Mouse (Mus musculus): Measurements from ENCODE around the gene Tnrc18. TPM values are rescaled to one million over a fixed set of nuclear protein-coding genes. Genes with fewer than 3 reads are reported as not detected.

Tnrc18 gene
- polyA plus RNA-seq, 1 experiment from 2014 or later, result 18.2 TPM

GRCm38 (mm10) chr5:142824091-142824490, 6.6 kb upstream of the Tnrc18 start:
- H3K9ac ChIP-seq (replicated peaks; ENCODE audit: low read length), result peak overlapping the region; percentile 98; the same call in 1 of the 2 replicates
- H3K9me3 ChIP-seq (ENCODE audit: low read length), result no peaks in the 10 kb centered on the region
- 20% methylated on average over 6 of the region's 6 CpGs for WGBS
- H3K27ac ChIP-seq (ENCODE audit: low read length), result peak overlapping the region; percentile 100
- ATAC-seq (ENCODE audit: low FRiP score, low TSS enrichment), result no peak
- H3K36me3 ChIP-seq (ENCODE audit: insufficient read depth, low read length), result no peaks in the 10 kb centered on the region
- peak overlapping the region; percentile 87 for H3K4me2 ChIP-seq (replicated peaks; ENCODE audit: low read depth, low read length)
- no peaks in the 10 kb centered on the region for H3K27me3 ChIP-seq (ENCODE audit: insufficient read depth, low read length)
- peak overlapping the region; percentile 74 for H3K4me3 ChIP-seq (ENCODE audit: low read length)
- peaks cover 33% of the 10 kb centered on the region for H3K4me1 ChIP-seq (ENCODE audit: insufficient read depth, low read length)

- WGBS, result 10% methylated on average over 31 of the region's 31 CpGs
- ATAC-seq (ENCODE audit: low FRiP score, low TSS enrichment), result peak; percentile 55
- Histone ChIP-seq H3K36me3 (ENCODE audit: insufficient read depth, low read length) (no peaks in the 10 kb centered on the region), H3K4me1 (ENCODE audit: insufficient read depth, low read length) (peaks cover 33% of the 10 kb centered on the region), H3K27ac (ENCODE audit: low read length) (peak overlapping the region; percentile 100), H3K9me3 (ENCODE audit: low read length) (no peaks in the 10 kb centered on the region), H3K9ac (replicated peaks; ENCODE audit: low read length) (peak overlapping the region; percentile 98), H3K4me3 (ENCODE audit: low read length) (peak overlapping the region; percentile 74), H3K4me2 (replicated peaks; ENCODE audit: low read depth, low read length) (peak overlapping the region; percentile 87), H3K27me3 (ENCODE audit: insufficient read depth, low read length) (no peaks in the 10 kb centered on the region)
Measured at GRCm38 (mm10) chr5:142823096-142824062, 5.9 kb upstream of the Tnrc18 start.

- no peaks in the 10 kb centered on the region for H3K36me3 ChIP-seq (ENCODE audit: insufficient read depth, low read length)
- H3K4me3 ChIP-seq (ENCODE audit: low read length), result peak overlapping the region; percentile 74
- H3K27ac ChIP-seq (ENCODE audit: low read length), result peak overlapping the region; percentile 100
- under 1% methylated on average over 36 of the region's 36 CpGs for WGBS
- peak overlapping the region; percentile 98 for H3K9ac ChIP-seq (replicated peaks; ENCODE audit: low read length)
- H3K9me3 ChIP-seq (ENCODE audit: low read length), result no peaks in the 10 kb centered on the region
- ATAC-seq (ENCODE audit: low FRiP score, low TSS enrichment), result no peak
- no peaks in the 10 kb centered on the region for H3K27me3 ChIP-seq (ENCODE audit: insufficient read depth, low read length)
- H3K4me1 ChIP-seq (ENCODE audit: insufficient read depth, low read length), result peaks cover 33% of the 10 kb centered on the region
- H3K4me2 ChIP-seq (replicated peaks; ENCODE audit: low read depth, low read length), result peak overlapping the region; percentile 87
Measured at GRCm38 (mm10) chr5:142822286-142823095, 5.0 kb upstream of the Tnrc18 start.

GRCm38 (mm10) chr5:142821974-142822285, 4.5 kb upstream of the Tnrc18 start:
- Histone ChIP-seq H3K9me3 (ENCODE audit: low read length) (no peaks in the 10 kb centered on the region), H3K27ac (ENCODE audit: low read length) (peak overlapping the region; percentile 100), H3K4me1 (ENCODE audit: insufficient read depth, low read length) (peaks cover 33% of the 10 kb centered on the region), H3K36me3 (ENCODE audit: insufficient read depth, low read length) (no peaks in the 10 kb centered on the region), H3K4me2 (replicated peaks; ENCODE audit: low read depth, low read length) (peak overlapping the region; percentile 87), H3K27me3 (ENCODE audit: insufficient read depth, low read length) (no peaks in the 10 kb centered on the region), H3K4me3 (ENCODE audit: low read length) (peak overlapping the region; percentile 74), H3K9ac (replicated peaks; ENCODE audit: low read length) (peak overlapping the region; percentile 98)
- ATAC-seq (ENCODE audit: low FRiP score, low TSS enrichment), result no peak
- WGBS, result under 1% methylated on average over 9 of the region's 9 CpGs

- H3K4me2 ChIP-seq (replicated peaks; ENCODE audit: low read depth, low read length), result peak overlapping the region; percentile 87
- H3K9me3 ChIP-seq (ENCODE audit: low read length), result no peaks in the 10 kb centered on the region
- H3K27ac ChIP-seq (ENCODE audit: low read length), result peak overlapping the region; percentile 100
- no peaks in the 10 kb centered on the region for H3K36me3 ChIP-seq (ENCODE audit: insufficient read depth, low read length)
- H3K27me3 ChIP-seq (ENCODE audit: insufficient read depth, low read length), result no peaks in the 10 kb centered on the region
- H3K4me3 ChIP-seq (ENCODE audit: low read length), result peak overlapping the region; percentile 74
- ATAC-seq (ENCODE audit: low FRiP score, low TSS enrichment), result peak; percentile 64
- H3K4me1 ChIP-seq (ENCODE audit: insufficient read depth, low read length), result peaks cover 33% of the 10 kb centered on the region
- WGBS, result under 1% methylated on average over 36 of the region's 36 CpGs
- peak overlapping the region; percentile 98 for H3K9ac ChIP-seq (replicated peaks; ENCODE audit: low read length)
Measured at GRCm38 (mm10) chr5:142821266-142821973, 4.0 kb upstream of the Tnrc18 start.

- under 1% methylated on average over 53 of the region's 53 CpGs for WGBS
Measured at GRCm38 (mm10) chr5:142820276-142821265, 3.1 kb upstream of the Tnrc18 start.

GRCm38 (mm10) chr5:142819385-142820275, 2.2 kb upstream of the Tnrc18 start:
- Histone ChIP-seq H3K27ac (ENCODE audit: low read length) (peak overlapping the region; percentile 100), H3K36me3 (ENCODE audit: insufficient read depth, low read length) (no peaks in the 10 kb centered on the region), H3K27me3 (ENCODE audit: insufficient read depth, low read length) (no peaks in the 10 kb centered on the region), H3K4me3 (ENCODE audit: low read length) (peak overlapping the region; percentile 74), H3K9me3 (ENCODE audit: low read length) (no peaks in the 10 kb centered on the region), H3K4me1 (ENCODE audit: insufficient read depth, low read length) (peaks cover 21% of the 10 kb centered on the region), H3K4me2 (replicated peaks; ENCODE audit: low read depth, low read length) (peak overlapping the region; percentile 87), H3K9ac (replicated peaks; ENCODE audit: low read length) (peak overlapping the region; percentile 98)
- ATAC-seq (ENCODE audit: low FRiP score, low TSS enrichment), result no peak
- whole genome bisulfite sequencing, result 0% methylated on average over 36 of the region's 36 CpGs

More at GRCm38 (mm10) chr5:142820276-142821265, 3.1 kb upstream of the Tnrc18 start:
- Histone ChIP-seq H3K9ac (replicated peaks; ENCODE audit: low read length) (peak overlapping the region; percentile 98), H3K4me3 (ENCODE audit: low read length) (peak overlapping the region; percentile 74), H3K4me1 (ENCODE audit: insufficient read depth, low read length) (peaks cover 31% of the 10 kb centered on the region), H3K27ac (ENCODE audit: low read length) (peak overlapping the region; percentile 100), H3K27me3 (ENCODE audit: insufficient read depth, low read length) (no peaks in the 10 kb centered on the region), H3K4me2 (replicated peaks; ENCODE audit: low read depth, low read length) (peak overlapping the region; percentile 87), H3K9me3 (ENCODE audit: low read length) (no peaks in the 10 kb centered on the region), H3K36me3 (ENCODE audit: insufficient read depth, low read length) (no peaks in the 10 kb centered on the region)
- no peak for ATAC-seq (ENCODE audit: low FRiP score, low TSS enrichment)

Data from kidney, embryonic 16.5 days (tissue).